Mouse (Mus musculus): ENCODE results near the gene C2. TPM values are rescaled to one million over a fixed set of nuclear protein-coding genes. Genes with fewer than 3 reads are reported as not detected.
"Not testable (repeated sequence)": the region's sequence is repeated elsewhere in the genome, so short reads cannot be mapped to it uniquely, and the experiment has no call there.

C2 gene
- polyA plus RNA-seq, 1 experiment from 2014 or later = 2.4 TPM

- Histone ChIP-seq H3K36me3 (ENCODE audit: control insufficient read depth, insufficient read depth, low read length) (peaks cover 24% of the 10 kb centered on the region), H3K4me3 (ENCODE audit: low read depth, low read length) (no peak overlapping the region), H3K27me3 (ENCODE audit: control insufficient read depth, insufficient read depth, low read depth, low read length) (no peaks in the 10 kb centered on the region), H3K27ac (ENCODE audit: low read length) (no peak overlapping the region), H3K4me1 (ENCODE audit: control insufficient read depth, insufficient read depth, low read length) (no peaks in the 10 kb centered on the region), H3K9me3 (replicated peaks; ENCODE audit: control insufficient read depth, low read length, poor library complexity, severe bottlenecking) (no peaks in the 10 kb centered on the region), H3K4me2 (ENCODE audit: low read length) (no peak overlapping the region), H3K9ac (ENCODE audit: low read depth, low read length) (no peak overlapping the region)
- ATAC-seq = no peak
- WGBS = 89% methylated on average over 5 of the region's 5 CpGs
These were observed 18.3 kb upstream of the C2 start for GRCm38 (mm10) chr17:34916316-34916715.

- H3K4me1 ChIP-seq (ENCODE audit: control insufficient read depth, insufficient read depth, low read length) = no peaks in the 10 kb centered on the region
- 29% methylated on average over 11 of the region's 11 CpGs for WGBS
- no peak overlapping the region for H3K27ac ChIP-seq (ENCODE audit: low read length)
- H3K27me3 ChIP-seq (ENCODE audit: control insufficient read depth, insufficient read depth, low read depth, low read length) = no peaks in the 10 kb centered on the region
- no peak overlapping the region for H3K4me2 ChIP-seq (ENCODE audit: low read length)
- H3K9me3 ChIP-seq (replicated peaks; ENCODE audit: control insufficient read depth, low read length, poor library complexity, severe bottlenecking) = no peaks in the 10 kb centered on the region
- ATAC-seq = no peak
- no peak overlapping the region for H3K9ac ChIP-seq (ENCODE audit: low read depth, low read length)
- H3K36me3 ChIP-seq (ENCODE audit: control insufficient read depth, insufficient read depth, low read length) = peaks cover 33% of the 10 kb centered on the region
- no peak overlapping the region for H3K4me3 ChIP-seq (ENCODE audit: low read depth, low read length)
These were observed 17.4 kb upstream of the C2 start for GRCm38 (mm10) chr17:34915410-34915831.

- Histone ChIP-seq H3K27ac (ENCODE audit: low read length) (no peak within 1 kb of the TSS), H3K9me3 (replicated peaks; ENCODE audit: control insufficient read depth, low read length, poor library complexity, severe bottlenecking) (no peaks in the 10 kb centered on the region), H3K36me3 (ENCODE audit: control insufficient read depth, insufficient read depth, low read length) (peaks cover 36% of the 10 kb centered on the region), H3K27me3 (ENCODE audit: control insufficient read depth, insufficient read depth, low read depth, low read length) (no peaks in the 10 kb centered on the region), H3K4me2 (ENCODE audit: low read length) (no peak within 1 kb of the TSS), H3K4me3 (ENCODE audit: low read depth, low read length) (no peak within 1 kb of the TSS), H3K9ac (ENCODE audit: low read depth, low read length) (no peak within 1 kb of the TSS), H3K4me1 (ENCODE audit: control insufficient read depth, insufficient read depth, low read length) (no peaks in the 10 kb centered on the region)
- ATAC-seq = no peak
- 47% methylated on average over 18 of the region's 18 CpGs for WGBS
These were observed 16.0 kb upstream of the C2 start, which contains the start of gene Slc44a4 for GRCm38 (mm10) chr17:34913930-34914665. Gene Slc44a4, plus strand, starts transcription at chr17:34914466.

GRCm38 (mm10) chr17:34911945-34912351, 13.9 kb upstream of the C2 start:
- Histone ChIP-seq H3K4me1 (ENCODE audit: control insufficient read depth, insufficient read depth, low read length) (no peaks in the 10 kb centered on the region), H3K4me2 (ENCODE audit: low read length) (no peak overlapping the region), H3K4me3 (ENCODE audit: low read depth, low read length) (no peak overlapping the region), H3K27me3 (ENCODE audit: control insufficient read depth, insufficient read depth, low read depth, low read length) (no peaks in the 10 kb centered on the region), H3K9ac (ENCODE audit: low read depth, low read length) (no peak overlapping the region), H3K36me3 (ENCODE audit: control insufficient read depth, insufficient read depth, low read length) (peaks cover 56% of the 10 kb centered on the region), H3K9me3 (replicated peaks; ENCODE audit: control insufficient read depth, low read length, poor library complexity, severe bottlenecking) (no peaks in the 10 kb centered on the region), H3K27ac (ENCODE audit: low read length) (no peak overlapping the region)
- ATAC-seq = peak; percentile 55; the same call in 1 of the 2 replicates
- 46% methylated on average over 5 of the region's 5 CpGs for WGBS

- H3K27ac ChIP-seq (ENCODE audit: low read length) = no peak overlapping the region
- 88% methylated on average over 10 of the region's 10 CpGs for WGBS
- H3K4me1 ChIP-seq (ENCODE audit: control insufficient read depth, insufficient read depth, low read length) = no peaks in the 10 kb centered on the region
- H3K36me3 ChIP-seq (ENCODE audit: control insufficient read depth, insufficient read depth, low read length) = peaks cover 66% of the 10 kb centered on the region
- no peak for ATAC-seq
- H3K9me3 ChIP-seq (replicated peaks; ENCODE audit: control insufficient read depth, low read length, poor library complexity, severe bottlenecking) = no peaks in the 10 kb centered on the region
- no peak overlapping the region for H3K4me2 ChIP-seq (ENCODE audit: low read length)
- H3K27me3 ChIP-seq (ENCODE audit: control insufficient read depth, insufficient read depth, low read depth, low read length) = no peaks in the 10 kb centered on the region
- no peak overlapping the region for H3K4me3 ChIP-seq (ENCODE audit: low read depth, low read length)
- H3K9ac ChIP-seq (ENCODE audit: low read depth, low read length) = no peak overlapping the region
These were observed 12.9 kb upstream of the C2 start for GRCm38 (mm10) chr17:34910982-34911381.

GRCm38 (mm10) chr17:34902895-34903294, 4.8 kb upstream of the C2 start:
- Histone ChIP-seq H3K9me3 (replicated peaks; ENCODE audit: control insufficient read depth, low read length, poor library complexity, severe bottlenecking) (no peaks in the 10 kb centered on the region), H3K4me2 (ENCODE audit: low read length) (no peak overlapping the region), H3K27ac (ENCODE audit: low read length) (no peak overlapping the region), H3K36me3 (ENCODE audit: control insufficient read depth, insufficient read depth, low read length) (peaks cover 37% of the 10 kb centered on the region), H3K4me3 (ENCODE audit: low read depth, low read length) (no peak overlapping the region), H3K4me1 (ENCODE audit: control insufficient read depth, insufficient read depth, low read length) (peaks cover 11% of the 10 kb centered on the region), H3K9ac (ENCODE audit: low read depth, low read length) (no peak overlapping the region), H3K27me3 (ENCODE audit: control insufficient read depth, insufficient read depth, low read depth, low read length) (no peaks in the 10 kb centered on the region)
- ATAC-seq = no peak
- WGBS = 91% methylated on average over 9 of the region's 9 CpGs

- H3K27ac ChIP-seq (ENCODE audit: low read length); H3K4me3 ChIP-seq (ENCODE audit: low read depth, low read length); H3K27me3 ChIP-seq (ENCODE audit: control insufficient read depth, insufficient read depth, low read depth, low read length); H3K9ac ChIP-seq (ENCODE audit: low read depth, low read length); ATAC-seq; H3K4me2 ChIP-seq (ENCODE audit: low read length); H3K9me3 ChIP-seq (replicated peaks; ENCODE audit: control insufficient read depth, low read length, poor library complexity, severe bottlenecking): not testable (repeated sequence)
- Histone ChIP-seq H3K36me3 (ENCODE audit: control insufficient read depth, insufficient read depth, low read length) (peaks cover 29% of the 10 kb centered on the region), H3K4me1 (ENCODE audit: control insufficient read depth, insufficient read depth, low read length) (peaks cover 19% of the 10 kb centered on the region)
- 92% methylated on average over 9 of the region's 10 CpGs for WGBS
These were observed 3.9 kb upstream of the C2 start for GRCm38 (mm10) chr17:34901948-34902347.

- not testable (repeated sequence) for ATAC-seq; H3K4me3 ChIP-seq (ENCODE audit: low read depth, low read length); H3K4me2 ChIP-seq (ENCODE audit: low read length); H3K27ac ChIP-seq (ENCODE audit: low read length); H3K9ac ChIP-seq (ENCODE audit: low read depth, low read length); H3K9me3 ChIP-seq (replicated peaks; ENCODE audit: control insufficient read depth, low read length, poor library complexity, severe bottlenecking); H3K27me3 ChIP-seq (ENCODE audit: control insufficient read depth, insufficient read depth, low read depth, low read length)
- Histone ChIP-seq H3K36me3 (ENCODE audit: control insufficient read depth, insufficient read depth, low read length) (peaks cover 21% of the 10 kb centered on the region), H3K4me1 (ENCODE audit: control insufficient read depth, insufficient read depth, low read length) (peaks cover 30% of the 10 kb centered on the region)
These were observed 2.8 kb upstream of the C2 start for GRCm38 (mm10) chr17:34900826-34901225.

GRCm38 (mm10) chr17:34899890-34900243, 1.8 kb upstream of the C2 start:
- no peak overlapping the region for H3K27ac ChIP-seq (ENCODE audit: low read length)
- peaks cover 37% of the 10 kb centered on the region for H3K4me1 ChIP-seq (ENCODE audit: control insufficient read depth, insufficient read depth, low read length)
- peaks cover 13% of the 10 kb centered on the region for H3K36me3 ChIP-seq (ENCODE audit: control insufficient read depth, insufficient read depth, low read length)
- ATAC-seq = no peak
- peak overlapping the region; percentile 95 for H3K9ac ChIP-seq (ENCODE audit: low read depth, low read length)
- H3K4me3 ChIP-seq (ENCODE audit: low read depth, low read length) = peak overlapping the region; percentile 93
- no peaks in the 10 kb centered on the region for H3K9me3 ChIP-seq (replicated peaks; ENCODE audit: control insufficient read depth, low read length, poor library complexity, severe bottlenecking)
- WGBS = 2% methylated on average over 5 of the region's 5 CpGs
- H3K27me3 ChIP-seq (ENCODE audit: control insufficient read depth, insufficient read depth, low read depth, low read length) = no peaks in the 10 kb centered on the region
- peak overlapping the region; percentile 93 for H3K4me2 ChIP-seq (ENCODE audit: low read length)

Data from midbrain, embryonic 16.5 days (tissue).